Comparison of ENCODE assay signal across 8 mouse cellular contexts in the genomic region with DNA sequence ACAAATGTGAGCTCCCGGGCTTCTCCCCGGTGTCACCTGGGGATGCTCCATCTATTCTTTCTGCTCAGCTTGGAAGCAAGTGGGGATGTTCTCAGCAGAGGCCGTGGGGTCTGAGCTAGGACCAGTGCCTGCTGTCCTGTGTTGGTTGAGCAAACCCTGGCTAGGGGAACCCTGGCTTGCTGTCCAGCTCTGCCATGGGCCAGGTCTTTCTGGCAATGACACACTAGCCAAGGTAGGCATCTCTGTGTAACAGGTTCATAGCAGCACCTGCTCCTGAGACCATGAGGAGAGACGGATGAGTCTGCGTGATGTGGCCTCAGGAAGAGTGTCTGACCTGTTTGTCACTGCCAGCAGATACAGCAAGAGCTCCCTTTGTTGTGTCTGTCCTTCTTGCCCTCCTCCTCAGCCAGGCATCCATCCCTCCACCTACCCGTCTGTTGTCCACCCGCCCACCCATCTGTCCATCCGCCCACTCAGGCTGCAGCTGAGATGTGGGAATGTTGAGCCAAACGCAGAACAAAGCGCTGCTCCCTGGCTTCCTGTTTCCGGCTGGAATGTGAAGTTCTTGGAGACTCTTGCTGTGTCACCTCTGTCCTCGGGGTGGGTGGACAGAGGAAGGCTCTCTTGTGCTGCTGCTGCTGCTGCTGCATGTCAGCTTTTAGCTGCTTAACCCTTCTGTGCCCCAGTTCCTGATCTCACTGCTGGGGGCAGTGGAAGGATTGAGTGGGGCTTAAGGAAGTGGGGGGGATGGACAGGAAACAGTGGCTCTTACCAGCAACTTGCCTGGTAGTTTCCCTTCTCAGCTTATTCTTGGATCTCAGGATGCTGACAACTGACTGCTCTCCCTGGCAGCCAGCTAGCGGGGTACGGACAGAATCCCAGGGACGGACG.
DNase-seq lines count a peak whose midpoint lies in the region; ATAC-seq and TF ChIP-seq lines count a peak whose summit lies in the region.

No protein-coding gene starts in this region.

- intact Hi-C loops in heart, adult 2 months (cut with DNase I), result no loop called here
- intact Hi-C loops in gastrocnemius, postnatal 36 days (cut with DNase I), result loop anchor here (2.0 kb wide), 1 partner anchor 78 kb away; no protein-coding TSS in a partner anchor

- H3K79me2 ChIP-seq in heart, adult 2 months (replicated peaks; ENCODE audit: control insufficient read depth, insufficient read depth, low read length), result no peaks in the 10 kb centered on the region

- H3K4me1 ChIP-seq in kidney, embryonic 14.5 days (ENCODE audit: control insufficient read depth, insufficient read depth, low read length), result peaks cover 92% of the 10 kb centered on the region
- H3K4me1 ChIP-seq in heart, adult 2 months (ENCODE audit: control insufficient read depth, insufficient read depth, low read length), result peaks cover 72% of the 10 kb centered on the region
- H3K4me1 ChIP-seq in midbrain, embryonic 12.5 days, result peaks cover 66% of the 10 kb centered on the region

- TF ChIP-seq CTCF in heart, adult 2 months (IDR thresholded peaks at IDR 0.05), result no peak

- H3K9ac ChIP-seq in kidney, embryonic 14.5 days (ENCODE audit: low read depth, low read length), result peak overlapping the region; percentile 42; the same call in 1 of the 2 replicates
- H3K9ac ChIP-seq in heart, adult 2 months (ENCODE audit: low read depth, low read length), result no peak overlapping the region; the same call in 1 of the 2 replicates
- H3K9ac ChIP-seq in midbrain, embryonic 12.5 days (replicated peaks), result peak overlapping the region; percentile 15

- no peaks in the 10 kb centered on the region for H3K36me3 ChIP-seq in kidney, embryonic 14.5 days (ENCODE audit: control insufficient read depth, insufficient read depth, low read length)
- no peaks in the 10 kb centered on the region for H3K36me3 ChIP-seq in heart, adult 2 months (ENCODE audit: control insufficient read depth, insufficient read depth, low read length)
- H3K36me3 ChIP-seq in midbrain, embryonic 12.5 days, result no peaks in the 10 kb centered on the region

- peak overlapping the region; percentile 44 for H3K4me2 ChIP-seq in kidney, embryonic 14.5 days (replicated peaks; ENCODE audit: low read depth, low read length)
- peak overlapping the region; percentile 17 for H3K4me2 ChIP-seq in midbrain, embryonic 12.5 days (replicated peaks)

- peak; percentile 85; the same call in 1 of the 2 replicates for TF ChIP-seq EP300 in heart, adult 2 months (IDR thresholded peaks at IDR 0.05; ENCODE audit: insufficient read depth, low read depth, low read length)

- no peaks in the 10 kb centered on the region for H3K9me3 ChIP-seq in kidney, embryonic 14.5 days (ENCODE audit: control insufficient read depth, low read length)
- H3K9me3 ChIP-seq in midbrain, embryonic 12.5 days, result no peaks in the 10 kb centered on the region

- TF ChIP-seq POLR2A in heart, adult 2 months (IDR thresholded peaks at IDR 0.05; ENCODE audit: insufficient read depth, low read depth, low read length), result peak; percentile 46; the same call in 1 of the 2 replicates

- 26% methylated on average over 16 of the region's 16 CpGs for WGBS in kidney, embryonic 14.5 days
- 36% methylated on average over 16 of the region's 16 CpGs for WGBS in heart, adult 2 months
- WGBS in midbrain, embryonic 12.5 days, result 56% methylated on average over 16 of the region's 16 CpGs

- peak overlapping the region; percentile 90 for H3K27ac ChIP-seq in kidney, embryonic 14.5 days (ENCODE audit: low read depth, low read length)
- peak overlapping the region; percentile 73 for H3K27ac ChIP-seq in heart, adult 2 months
- H3K27ac ChIP-seq in midbrain, embryonic 12.5 days (replicated peaks), result peak overlapping the region; percentile 81

- H3K27me3 ChIP-seq in kidney, embryonic 14.5 days (ENCODE audit: control insufficient read depth, insufficient read depth, low read length), result no peaks in the 10 kb centered on the region
- H3K27me3 ChIP-seq in heart, adult 2 months (ENCODE audit: control insufficient read depth, insufficient read depth, low read length), result no peaks in the 10 kb centered on the region
- no peaks in the 10 kb centered on the region for H3K27me3 ChIP-seq in midbrain, embryonic 12.5 days

- peak overlapping the region; percentile 8; the same call in 1 of the 2 replicates for H3K4me3 ChIP-seq in kidney, embryonic 14.5 days (ENCODE audit: low read length)
- H3K4me3 ChIP-seq in heart, adult 2 months, result peak overlapping the region; percentile 13; the same call in 1 of the 2 replicates
- no peak overlapping the region for H3K4me3 ChIP-seq in midbrain, embryonic 12.5 days

- no peak for DNase-seq in kidney, adult 8-10 months
- peak; percentile 27 to 42 for DNase-seq in cerebellum, adult 18-20 months
- peak; percentile 62 to 70 for DNase-seq in heart, adult 2 months
- DNase-seq in kidney, postnatal 36 days, result peak; percentile 62 to 67
- no peak for DNase-seq in ovary, postnatal 10 days (ENCODE audit: low spot score)
- DNase-seq in gastrocnemius, postnatal 36 days, result no peak

- ATAC-seq in kidney, embryonic 14.5 days (ENCODE audit: low FRiP score, low TSS enrichment), result no peak
- ATAC-seq in midbrain, embryonic 12.5 days (ENCODE audit: low FRiP score, low read depth), result no peak

Comparison
In these comparisons a context has a peak if more than half of its experiments do, and no peak if none do; other contexts are left out.
1. DNase-seq: peak in cerebellum, adult 18-20 months (2 of 2), heart, adult 2 months (2 of 2) and kidney, postnatal 36 days (2 of 2); none in kidney, adult 8-10 months (0 of 2), ovary, postnatal 10 days (single experiment) and gastrocnemius, postnatal 36 days (0 of 2).
2. Peak in every context shown above with its lines, with median percentiles within 50 percentile points of each other: H3K27ac ChIP-seq.